Mouse (Mus musculus) spleen, adult 18-20 months (tissue): ENCODE data around the gene Dedd2.

Source experiments
- DNase-seq, 2 experiments: peaks; one replicate each; pipeline ENCODE4 v3.0.0; 2022; ENCODE audit warnings: mixed read lengths in 2 of 2

Gene Dedd2

GRCm38 (mm10) chr7:25217653-25218395 is 2.6 kb downstream of the Dedd2 start:
- DNase-seq: no peak

GRCm38 (mm10) chr7:25214172-25214571 is 6.2 kb downstream of the Dedd2 start:
- no peak for DNase-seq

GRCm38 (mm10) chr7:25213099-25213498 is 7.3 kb downstream of the Dedd2 start:
- no peak for DNase-seq

- no peak for DNase-seq
These were observed 9.9 kb downstream of the Dedd2 start for GRCm38 (mm10) chr7:25210482-25210881.

GRCm38 (mm10) chr7:25209161-25209622 is 11.2 kb downstream of the Dedd2 start:
- DNase-seq: peak; percentile 36 to 41

GRCm38 (mm10) chr7:25206094-25206830 is 14.2 kb downstream of the Dedd2 start:
- DNase-seq: no peak

GRCm38 (mm10) chr7:25205355-25206093 is 14.9 kb downstream of the Dedd2 start:
- DNase-seq: peak; percentile 70

GRCm38 (mm10) chr7:25203624-25204023 is 16.8 kb downstream of the Dedd2 start:
- no peak for DNase-seq

GRCm38 (mm10) chr7:25197384-25198018 is 22.9 kb downstream of the Dedd2 start:
- no peak for DNase-seq

- no peak for DNase-seq
These were observed 24.3 kb downstream of the Dedd2 start for GRCm38 (mm10) chr7:25196107-25196506.

- DNase-seq: no peak
These were observed 25.3 kb downstream of the Dedd2 start for GRCm38 (mm10) chr7:25195148-25195547.

- no peak for DNase-seq
These were observed 28.3 kb downstream of the Dedd2 start for GRCm38 (mm10) chr7:25192110-25192509.

- DNase-seq: no peak
These were observed 29.6 kb downstream of the Dedd2 start for GRCm38 (mm10) chr7:25190806-25191205.

- DNase-seq: peak; percentile 73 to 89
These were observed 32.5 kb downstream of the Dedd2 start for GRCm38 (mm10) chr7:25187662-25188650.

- DNase-seq: no peak
These were observed 36.3 kb downstream of the Dedd2 start for GRCm38 (mm10) chr7:25184091-25184490.

- DNase-seq: peak; percentile 32 to 47
These were observed 38.6 kb downstream of the Dedd2 start for GRCm38 (mm10) chr7:25181814-25182213.

- peak; percentile 56 to 66 for DNase-seq
These were observed 39.1 kb downstream of the Dedd2 start for GRCm38 (mm10) chr7:25181331-25181790.

- no peak for DNase-seq
These were observed 39.9 kb downstream of the Dedd2 start for GRCm38 (mm10) chr7:25180512-25180911.

GRCm38 (mm10) chr7:25179606-25180161 is 40.7 kb downstream of the Dedd2 start, which contains the start of gene Pou2f2:
TSS of gene Pou2f2 (minus strand) at chr7:25179726.
- peak; percentile 63 to 70 for DNase-seq

GRCm38 (mm10) chr7:25178787-25179605 is 41.4 kb downstream of the Dedd2 start:
- no peak for DNase-seq
